Mouse (Mus musculus) hindbrain, embryonic 15.5 days (tissue): ENCODE data around the gene Casp7. TPM values are rescaled to one million over a fixed set of nuclear protein-coding genes. Genes with fewer than 3 reads are reported as not detected.

Experiments used
- ATAC-seq: fragments of 200-750 bp; cut with Nextera tagmentation; 2 replicates; pipeline ENCODE4 v1.8.0; 2017; ENCODE audit warnings: low read depth, moderate number of reproducible peaks, moderate TSS enrichment; ENCODE audit not compliant: low FRiP score
- H3K27ac ChIP-seq: fragments of 300-500 bp; sonication (generic); replicated peaks from 2 replicates; pipeline ENCODE4 v1.5.1; 2015; ENCODE audit warnings: mild to moderate bottlenecking, inconsistent platforms
- H3K27me3 ChIP-seq: fragments of 300-500 bp; sonication (generic); 2 replicates; pipeline ENCODE4 v1.6.1; 2015; ENCODE audit warnings: control low read depth, inconsistent platforms
- H3K36me3 ChIP-seq: fragments of 300-500 bp; sonication (generic); 2 replicates; pipeline ENCODE4 v1.6.1; 2015; ENCODE audit warnings: control low read depth, inconsistent platforms
- H3K4me1 ChIP-seq: fragments of 300-500 bp; sonication (generic); replicated peaks from 2 replicates; pipeline ENCODE4 v1.6.1; 2015; ENCODE audit warnings: control low read depth, inconsistent platforms
- H3K4me2 ChIP-seq: fragments of 300-500 bp; sonication (generic); 2 replicates; pipeline ENCODE4 v1.6.1; 2015; ENCODE audit warnings: moderate library complexity, mild to moderate bottlenecking, inconsistent platforms
- H3K4me3 ChIP-seq: fragments of 300-500 bp; sonication (generic); 2 replicates; pipeline ENCODE4 v1.5.1; 2015; ENCODE audit warnings: mild to moderate bottlenecking, inconsistent platforms
- H3K9ac ChIP-seq: fragments of 300-500 bp; sonication (generic); 2 replicates; pipeline ENCODE4 v1.6.1; 2015; ENCODE audit warnings: inconsistent platforms
- H3K9me3 ChIP-seq: fragments of 300-500 bp; sonication (generic); 2 replicates; pipeline ENCODE4 v1.6.1; 2016; ENCODE audit warnings: control low read depth, inconsistent platforms
- WGBS: fragments of 180-500 bp; shearing (Covaris S2); methylation state at CpG from one replicate; pipeline ENCODE4 v1.1.7; 2015; 5-methylcytosine and 5-hydroxymethylcytosine counted together
- polyA plus RNA-seq: library from polyadenylated mRNA; unstranded; fragments of >200 nt; fragmentation: Nextera tagmentation; extraction: Ambion mirVana; gene quantifications from 2 replicates; pipeline ENCODE4 v1.2.1, GENCODE M21; 2015

Casp7 gene
- polyA plus RNA-seq, 1 experiment from 2014 or later: 21.5 TPM

GRCm38 (mm10) chr19:56367778-56368177 lies 29.2 kb upstream of the Casp7 start:
- Histone ChIP-seq H3K27ac (no peak overlapping the region), H3K27me3 (no peaks in the 10 kb centered on the region), H3K36me3 (no peaks in the 10 kb centered on the region), H3K4me3 (no peak overlapping the region), H3K4me1 (peaks cover 7% of the 10 kb centered on the region; the same call in 1 of the 2 replicates), H3K9ac (no peak overlapping the region), H3K4me2 (no peak overlapping the region), H3K9me3 (no peaks in the 10 kb centered on the region)
- ATAC-seq: no peak
- 86% methylated on average over 7 of the region's 7 CpGs for whole genome bisulfite sequencing

- no peak overlapping the region for H3K4me3 ChIP-seq
- H3K36me3 ChIP-seq: no peaks in the 10 kb centered on the region
- H3K4me2 ChIP-seq: no peak overlapping the region
- 90% methylated on average over 7 of the region's 7 CpGs for WGBS
- H3K27me3 ChIP-seq: no peaks in the 10 kb centered on the region
- H3K27ac ChIP-seq: no peak overlapping the region
- ATAC-seq: no peak
- peaks cover 4% of the 10 kb centered on the region; the same call in 1 of the 2 replicates for H3K4me1 ChIP-seq
- no peaks in the 10 kb centered on the region for H3K9me3 ChIP-seq
- H3K9ac ChIP-seq: no peak overlapping the region
Observed at GRCm38 (mm10) chr19:56368912-56369311, 28.0 kb upstream of the Casp7 start.

GRCm38 (mm10) chr19:56370389-56371150 lies 26.4 kb upstream of the Casp7 start:
- H3K4me1 ChIP-seq: no peaks in the 10 kb centered on the region; the same call in 1 of the 2 replicates
- no peak overlapping the region for H3K4me2 ChIP-seq
- H3K27ac ChIP-seq: no peak overlapping the region
- ATAC-seq: no peak
- H3K36me3 ChIP-seq: no peaks in the 10 kb centered on the region
- no peaks in the 10 kb centered on the region for H3K9me3 ChIP-seq
- WGBS: 92% methylated on average over 6 of the region's 6 CpGs
- no peak overlapping the region for H3K4me3 ChIP-seq
- no peaks in the 10 kb centered on the region for H3K27me3 ChIP-seq
- H3K9ac ChIP-seq: no peak overlapping the region

- Histone ChIP-seq H3K9ac (no peak overlapping the region), H3K36me3 (no peaks in the 10 kb centered on the region), H3K27ac (no peak overlapping the region), H3K4me2 (no peak overlapping the region), H3K4me1 (no peaks in the 10 kb centered on the region; the same call in 1 of the 2 replicates), H3K9me3 (no peaks in the 10 kb centered on the region), H3K4me3 (no peak overlapping the region), H3K27me3 (no peaks in the 10 kb centered on the region)
- no peak for ATAC-seq
- 74% methylated on average over 7 of the region's 7 CpGs for WGBS
Observed at GRCm38 (mm10) chr19:56372226-56372625, 24.7 kb upstream of the Casp7 start.

- ATAC-seq: no peak
- no peak overlapping the region for H3K27ac ChIP-seq
- H3K36me3 ChIP-seq: no peaks in the 10 kb centered on the region
- 92% methylated on average over 5 of the region's 5 CpGs for WGBS
- H3K4me1 ChIP-seq: no peaks in the 10 kb centered on the region; the same call in 1 of the 2 replicates
- H3K9me3 ChIP-seq: no peaks in the 10 kb centered on the region
- H3K9ac ChIP-seq: no peak overlapping the region
- no peaks in the 10 kb centered on the region for H3K27me3 ChIP-seq
- no peak overlapping the region for H3K4me2 ChIP-seq
- H3K4me3 ChIP-seq: no peak overlapping the region
Observed at GRCm38 (mm10) chr19:56373246-56373645, 23.7 kb upstream of the Casp7 start.

GRCm38 (mm10) chr19:56374011-56374410 lies 22.9 kb upstream of the Casp7 start:
- Histone ChIP-seq H3K4me2 (no peak overlapping the region), H3K27me3 (no peaks in the 10 kb centered on the region), H3K4me1 (no peaks in the 10 kb centered on the region; the same call in 1 of the 2 replicates), H3K4me3 (no peak overlapping the region), H3K27ac (no peak overlapping the region), H3K9me3 (no peaks in the 10 kb centered on the region), H3K36me3 (no peaks in the 10 kb centered on the region), H3K9ac (no peak overlapping the region)
- WGBS: 71% methylated on average over 10 of the region's 10 CpGs
- no peak for ATAC-seq

- Histone ChIP-seq H3K36me3 (no peaks in the 10 kb centered on the region), H3K27me3 (no peaks in the 10 kb centered on the region), H3K4me2 (no peak overlapping the region), H3K9ac (no peak overlapping the region), H3K27ac (no peak overlapping the region), H3K4me3 (no peak overlapping the region), H3K4me1 (no peaks in the 10 kb centered on the region), H3K9me3 (no peaks in the 10 kb centered on the region)
- 90% methylated on average over 5 of the region's 5 CpGs for WGBS
- ATAC-seq: no peak
Observed at GRCm38 (mm10) chr19:56378007-56378406, 18.9 kb upstream of the Casp7 start.

- no peaks in the 10 kb centered on the region for H3K9me3 ChIP-seq
- no peak overlapping the region for H3K4me2 ChIP-seq
- no peaks in the 10 kb centered on the region for H3K36me3 ChIP-seq
- no peak overlapping the region for H3K9ac ChIP-seq
- no peak overlapping the region for H3K4me3 ChIP-seq
- WGBS: 84% methylated on average over 13 of the region's 13 CpGs
- ATAC-seq: no peak
- H3K27me3 ChIP-seq: no peaks in the 10 kb centered on the region
- H3K4me1 ChIP-seq: no peaks in the 10 kb centered on the region
- no peak overlapping the region for H3K27ac ChIP-seq
Observed at GRCm38 (mm10) chr19:56378554-56379172, 18.3 kb upstream of the Casp7 start.

GRCm38 (mm10) chr19:56380341-56380740 lies 16.6 kb upstream of the Casp7 start:
- H3K9me3 ChIP-seq: no peaks in the 10 kb centered on the region
- no peak overlapping the region for H3K27ac ChIP-seq
- no peak for ATAC-seq
- H3K9ac ChIP-seq: no peak overlapping the region
- no peaks in the 10 kb centered on the region for H3K36me3 ChIP-seq
- 80% methylated on average over 7 of the region's 7 CpGs for WGBS
- H3K4me3 ChIP-seq: no peak overlapping the region
- no peak overlapping the region for H3K4me2 ChIP-seq
- H3K4me1 ChIP-seq: no peaks in the 10 kb centered on the region
- H3K27me3 ChIP-seq: no peaks in the 10 kb centered on the region

GRCm38 (mm10) chr19:56381407-56381806 lies 15.5 kb upstream of the Casp7 start:
- no peak for ATAC-seq
- Histone ChIP-seq H3K4me1 (no peaks in the 10 kb centered on the region), H3K9ac (no peak overlapping the region)

GRCm38 (mm10) chr19:56385546-56385945 lies 11.4 kb upstream of the Casp7 start:
- no peaks in the 10 kb centered on the region for H3K9me3 ChIP-seq
- H3K27me3 ChIP-seq: no peaks in the 10 kb centered on the region
- no peaks in the 10 kb centered on the region for H3K4me1 ChIP-seq
- H3K4me3 ChIP-seq: no peak overlapping the region
- 84% methylated on average over 5 of the region's 5 CpGs for WGBS
- H3K36me3 ChIP-seq: no peaks in the 10 kb centered on the region
- no peak overlapping the region for H3K27ac ChIP-seq
- no peak overlapping the region for H3K4me2 ChIP-seq
- ATAC-seq: no peak
- H3K9ac ChIP-seq: no peak overlapping the region

More at GRCm38 (mm10) chr19:56381407-56381806, 15.5 kb upstream of the Casp7 start:
- Histone ChIP-seq H3K36me3 (no peaks in the 10 kb centered on the region), H3K27me3 (no peaks in the 10 kb centered on the region), H3K4me3 (no peak overlapping the region), H3K9me3 (no peaks in the 10 kb centered on the region), H3K4me2 (no peak overlapping the region), H3K27ac (no peak overlapping the region)
- 94% methylated on average over 10 of the region's 10 CpGs for WGBS

GRCm38 (mm10) chr19:56386095-56386494 lies 10.8 kb upstream of the Casp7 start:
- Histone ChIP-seq H3K9ac (no peak overlapping the region), H3K27me3 (no peaks in the 10 kb centered on the region), H3K9me3 (no peaks in the 10 kb centered on the region), H3K4me1 (no peaks in the 10 kb centered on the region), H3K4me2 (no peak overlapping the region), H3K27ac (no peak overlapping the region), H3K36me3 (no peaks in the 10 kb centered on the region), H3K4me3 (no peak overlapping the region)
- 90% methylated on average over 10 of the region's 10 CpGs for WGBS
- ATAC-seq: no peak
